Mouse (Mus musculus) heart, embryonic 10.5 days (tissue): ENCODE data around the gene Olfr1442. TPM values are rescaled to one million over a fixed set of nuclear protein-coding genes. Genes with fewer than 3 reads are reported as not detected.
"Not testable (repeated sequence)": the region's sequence is repeated elsewhere in the genome, so short reads cannot be mapped to it uniquely, and the experiment has no call there.

Source experiments
- DNase-seq: peaks from one replicate; pipeline ENCODE4 v3.0.0-alpha.2; 2017; ENCODE audit warnings: low spot score
- H3K27ac ChIP-seq: fragments of 300-500 bp; sonication (generic); 2 replicates; pipeline ENCODE4 v1.5.1; 2016; ENCODE audit warnings: mild to moderate bottlenecking
- H3K27me3 ChIP-seq: fragments of 300-500 bp; sonication (generic); 2 replicates; pipeline ENCODE4 v1.6.1; 2016; ENCODE audit warnings: mild to moderate bottlenecking; ENCODE audit not compliant: poor library complexity, insufficient read depth, severe bottlenecking
- H3K36me3 ChIP-seq: fragments of 300-500 bp; sonication (generic); 2 replicates; pipeline ENCODE4 v1.6.1; 2016; ENCODE audit warnings: mild to moderate bottlenecking, moderate library complexity
- H3K4me1 ChIP-seq: fragments of 300-500 bp; sonication (generic); 2 replicates; pipeline ENCODE4 v1.6.1; 2016; ENCODE audit warnings: mild to moderate bottlenecking
- H3K4me3 ChIP-seq: fragments of 300-500 bp; sonication (generic); 2 replicates; pipeline ENCODE4 v1.5.1; 2016; ENCODE audit warnings: mild to moderate bottlenecking, moderate library complexity
- H3K9me3 ChIP-seq: fragments of 300-500 bp; sonication (generic); 2 replicates; pipeline ENCODE4 v1.6.1; 2016; ENCODE audit warnings: mild to moderate bottlenecking, moderate library complexity
- WGBS: fragments of 180-500 bp; shearing (Covaris S2); methylation state at CpG from one replicate; pipeline ENCODE4 v1.1.7; 2016; 5-methylcytosine and 5-hydroxymethylcytosine counted together
- polyA plus RNA-seq: library from polyadenylated mRNA; unstranded; fragments of >200 nt; fragmentation: Nextera tagmentation; extraction: Ambion mirVana; gene quantifications from 2 replicates; pipeline ENCODE4 v1.2.1, GENCODE M21; 2016

Olfr1442 gene
- not detected in 2 replicates for polyA plus RNA-seq

DNA sequence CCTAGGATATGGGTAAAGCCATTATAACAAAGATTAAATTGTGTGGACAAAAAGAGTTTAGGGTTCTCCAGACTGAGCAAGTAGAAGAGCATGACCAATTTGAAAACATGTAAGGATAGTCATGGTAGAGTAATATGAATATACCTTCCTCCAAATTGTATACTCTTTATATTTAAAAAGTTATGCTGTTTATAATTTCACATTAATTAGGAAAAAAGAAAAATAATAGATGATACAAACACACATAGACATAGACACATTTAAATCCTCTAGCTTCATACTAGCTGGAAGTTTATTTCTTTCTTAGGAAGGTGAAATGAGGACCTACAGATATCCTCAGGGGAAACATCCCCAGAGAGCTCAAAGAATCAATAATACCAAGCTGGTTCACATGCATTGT, at the start of gene Olfr1442:
Gene Olfr1442, plus strand, starts transcription at position 301 of the 400 bp plus-strand sequence.
- no peaks in the 10 kb centered on the region for H3K27me3 ChIP-seq

GRCm38 (mm10) chr19:12633176-12633575, 37.1 kb upstream of the Olfr1442 start, which contains the start of gene Glyat:
Gene Glyat, plus strand, starts transcription at chr19:12633308.
- WGBS: 78% methylated on average over 4 of the region's 4 CpGs
- no peak for DNase-seq
- H3K27me3 ChIP-seq: no peaks in the 10 kb centered on the region
- no peak within 1 kb of the TSS for H3K27ac ChIP-seq
- H3K4me1 ChIP-seq: no peaks in the 10 kb centered on the region
- no peaks in the 10 kb centered on the region for H3K9me3 ChIP-seq
- no peaks in the 10 kb centered on the region for H3K36me3 ChIP-seq
- no peak within 1 kb of the TSS for H3K4me3 ChIP-seq

More for the DNA sequence above, at the start of gene Olfr1442:
- Histone ChIP-seq H3K9me3 (no peaks in the 10 kb centered on the region), H3K36me3 (no peaks in the 10 kb centered on the region), H3K4me3 (no peak within 1 kb of the TSS), H3K27ac (no peak within 1 kb of the TSS), H3K4me1 (no peaks in the 10 kb centered on the region)
- DNase-seq: no peak

DNA sequence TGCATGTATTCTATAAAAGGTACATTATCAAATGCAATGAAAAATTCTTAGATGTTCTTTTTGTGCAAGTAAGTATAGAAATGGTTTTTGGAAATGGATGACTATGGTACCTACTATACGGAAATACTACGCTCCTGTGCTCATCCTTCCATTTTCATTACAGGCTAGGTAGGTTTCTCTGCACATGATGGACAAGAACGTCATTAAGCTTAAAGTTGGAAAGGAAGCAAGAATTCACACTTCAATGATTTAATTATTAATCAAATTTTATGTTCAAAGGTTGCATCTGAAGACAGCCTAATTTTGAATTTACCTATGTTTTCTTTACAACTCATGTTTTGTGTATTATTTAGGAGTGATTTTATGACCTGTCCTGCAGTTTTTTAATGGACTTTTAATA, 36.0 kb upstream of the Olfr1442 start:
- Histone ChIP-seq H3K27ac (no peak overlapping the region), H3K9me3 (no peaks in the 10 kb centered on the region), H3K36me3 (no peaks in the 10 kb centered on the region), H3K4me3 (no peak overlapping the region), H3K4me1 (no peaks in the 10 kb centered on the region), H3K27me3 (no peaks in the 10 kb centered on the region)
- whole genome bisulfite sequencing: 84% methylated on average over 3 of the region's 3 CpGs
- DNase-seq: no peak

DNA sequence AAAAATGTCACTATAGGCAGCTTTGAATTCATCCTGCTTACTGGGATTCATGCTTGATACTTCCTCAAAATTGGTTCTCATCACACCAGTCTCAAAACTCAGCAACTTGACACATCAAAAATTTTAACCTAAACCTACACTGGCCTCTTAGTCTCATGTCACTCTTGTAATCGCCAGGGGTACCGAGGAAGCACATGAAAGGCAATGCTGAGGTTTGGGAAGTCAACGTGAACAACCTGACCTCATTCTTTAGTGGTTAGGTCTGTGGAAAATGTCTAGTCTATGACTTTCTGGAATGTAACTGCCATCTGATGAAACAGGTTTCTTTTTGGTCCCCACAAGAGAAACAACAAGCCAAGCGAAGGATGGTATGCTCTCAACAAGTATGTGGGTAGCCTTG, 35.3 kb upstream of the Olfr1442 start:
- 84% methylated on average over 4 of the region's 4 CpGs for WGBS
- Histone ChIP-seq H3K4me1 (no peaks in the 10 kb centered on the region), H3K4me3 (no peak overlapping the region), H3K27me3 (no peaks in the 10 kb centered on the region), H3K36me3 (no peaks in the 10 kb centered on the region), H3K9me3 (no peaks in the 10 kb centered on the region), H3K27ac (no peak overlapping the region)
- no peak for DNase-seq

GRCm38 (mm10) chr19:12636863-12637262, 33.4 kb upstream of the Olfr1442 start:
- DNase-seq: no peak
- WGBS: 67% methylated on average over 3 of the region's 3 CpGs
- H3K4me1 ChIP-seq: no peaks in the 10 kb centered on the region
- H3K27me3 ChIP-seq: no peaks in the 10 kb centered on the region
- H3K4me3 ChIP-seq: no peak overlapping the region
- H3K9me3 ChIP-seq: no peaks in the 10 kb centered on the region
- no peaks in the 10 kb centered on the region for H3K36me3 ChIP-seq
- H3K27ac ChIP-seq: no peak overlapping the region

DNA sequence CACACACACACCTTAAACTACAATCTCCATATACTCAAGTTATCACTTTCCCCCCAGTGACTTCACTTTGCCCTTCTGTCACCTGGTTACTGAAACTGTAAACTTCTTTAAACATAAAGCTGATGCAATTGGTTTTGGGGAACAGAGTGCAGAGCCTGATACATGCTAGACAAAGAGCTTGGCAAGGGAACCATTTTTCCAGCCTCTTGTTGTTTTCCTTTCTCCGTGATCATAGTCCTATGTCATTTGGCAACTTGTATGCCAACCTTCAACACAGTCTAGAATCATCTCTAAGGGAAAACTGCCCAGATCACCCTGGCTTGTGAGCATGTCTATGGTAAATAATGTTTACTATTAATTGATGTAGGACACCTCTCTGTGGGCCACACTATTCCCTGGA, 32.2 kb upstream of the Olfr1442 start:
- H3K27me3 ChIP-seq: no peaks in the 10 kb centered on the region
- H3K27ac ChIP-seq: no peak overlapping the region
- no peak overlapping the region for H3K4me3 ChIP-seq
- no peak for DNase-seq
- WGBS: 67% methylated on average over 1 of the region's 1 CpGs
- no peaks in the 10 kb centered on the region for H3K4me1 ChIP-seq
- no peaks in the 10 kb centered on the region for H3K9me3 ChIP-seq
- no peaks in the 10 kb centered on the region for H3K36me3 ChIP-seq

GRCm38 (mm10) chr19:12649511-12649910, 20.7 kb upstream of the Olfr1442 start:
- DNase-seq: no peak
- no peaks in the 10 kb centered on the region for H3K36me3 ChIP-seq
- no peaks in the 10 kb centered on the region for H3K9me3 ChIP-seq
- no peak overlapping the region for H3K4me3 ChIP-seq
- no peak overlapping the region for H3K27ac ChIP-seq
- no peaks in the 10 kb centered on the region for H3K27me3 ChIP-seq
- no peaks in the 10 kb centered on the region for H3K4me1 ChIP-seq

DNA sequence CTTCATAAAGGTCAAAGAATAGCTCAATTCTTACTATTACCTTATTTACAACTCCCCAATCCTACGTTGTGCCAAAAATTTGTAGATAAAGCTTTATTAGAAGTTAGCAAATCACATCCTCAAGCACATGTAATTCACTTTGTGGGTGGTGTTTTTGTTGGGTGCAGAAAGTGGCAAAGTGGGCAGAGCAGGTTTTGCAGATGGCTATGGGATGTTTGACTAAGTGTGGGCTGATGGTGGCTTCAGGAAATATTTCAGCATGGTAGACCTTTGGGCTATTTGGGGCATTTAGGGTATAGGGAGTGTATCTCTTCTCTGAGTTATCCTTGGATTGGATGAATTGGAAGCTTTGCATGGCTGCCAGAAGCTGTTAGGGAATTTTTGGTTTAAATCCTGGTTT, 4.1 kb upstream of the Olfr1442 start:
- Histone ChIP-seq H3K27ac (no peak overlapping the region), H3K27me3 (no peaks in the 10 kb centered on the region), H3K9me3 (peaks cover 3% of the 10 kb centered on the region; the same call in 1 of the 2 replicates), H3K36me3 (no peaks in the 10 kb centered on the region), H3K4me1 (no peaks in the 10 kb centered on the region), H3K4me3 (no peak overlapping the region)
- DNase-seq: no peak
- 70% methylated on average over 1 of the region's 1 CpGs for WGBS

DNA sequence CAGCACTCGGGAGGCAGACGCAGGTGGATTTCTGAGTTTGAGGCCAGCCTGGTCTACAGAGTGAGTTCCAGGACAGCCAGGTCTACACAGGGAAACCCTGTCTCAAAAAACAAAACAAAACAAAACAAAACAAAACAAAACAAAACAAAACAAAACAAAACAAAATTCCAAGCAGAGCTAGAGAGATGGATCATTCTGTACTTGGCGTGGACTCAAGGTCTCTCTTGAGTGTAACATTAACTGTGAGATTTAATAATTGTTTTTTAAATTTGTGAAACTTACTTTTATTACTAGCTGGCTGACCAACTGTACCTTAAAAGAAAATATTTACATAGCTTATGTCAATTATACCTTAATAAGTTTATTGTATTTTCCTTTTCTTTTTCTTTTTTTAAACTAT, 1.6 kb upstream of the Olfr1442 start:
- DNase-seq, H3K27me3 ChIP-seq, H3K4me1 ChIP-seq, H3K9me3 ChIP-seq, H3K36me3 ChIP-seq, H3K27ac ChIP-seq, H3K4me3 ChIP-seq: not testable (repeated sequence)
- 89% methylated on average over 3 of the region's 3 CpGs for WGBS

DNA sequence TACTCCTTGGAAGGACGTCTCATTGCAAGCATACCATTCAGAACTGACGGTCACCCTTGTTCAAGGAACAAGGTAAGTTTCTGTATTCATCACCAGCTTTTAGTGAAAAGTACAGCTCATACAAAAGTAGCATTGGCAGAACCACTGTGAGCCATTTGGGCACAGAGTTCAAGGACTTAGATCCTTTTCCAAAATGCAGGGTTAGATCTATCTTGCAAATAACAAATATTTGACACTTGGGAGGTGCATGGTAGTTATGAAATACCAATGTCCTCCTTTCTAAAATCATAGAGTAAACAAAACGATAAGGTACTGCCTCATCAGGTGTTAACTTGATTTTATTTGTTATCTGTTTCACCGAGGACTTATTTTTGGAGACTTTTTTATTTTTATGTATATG, 812 bp downstream of the Olfr1442 start:
- H3K9me3 ChIP-seq: no peaks in the 10 kb centered on the region
- DNase-seq: no peak

DNA sequence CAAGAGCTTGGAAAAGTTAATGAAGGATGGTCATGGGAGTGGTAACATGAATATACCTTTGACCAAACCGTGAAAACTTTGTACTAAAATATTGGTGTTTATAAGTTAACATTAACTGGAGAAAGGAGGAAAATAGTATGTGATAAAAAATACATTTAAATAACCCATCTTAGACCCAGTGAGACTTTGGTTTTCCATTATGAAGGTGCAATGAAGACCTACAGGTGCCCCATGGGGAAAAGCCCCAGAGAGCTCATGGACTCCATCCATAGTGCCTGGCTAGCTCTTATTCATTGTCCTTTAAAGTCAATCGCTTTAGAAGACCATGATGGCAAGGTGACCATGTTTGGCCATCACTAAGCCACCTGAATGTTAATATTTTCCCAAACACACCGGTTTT, 7.6 kb downstream of the Olfr1442 start, which contains the start of gene Olfr1443:
Gene Olfr1443, plus strand, starts transcription at position 301 of the 400 bp plus-strand sequence.
- Histone ChIP-seq H3K27me3 (no peaks in the 10 kb centered on the region), H3K4me1 (no peaks in the 10 kb centered on the region), H3K4me3 (no peak within 1 kb of the TSS), H3K27ac (no peak within 1 kb of the TSS), H3K36me3 (no peaks in the 10 kb centered on the region), H3K9me3 (no peaks in the 10 kb centered on the region)
- no peak for DNase-seq
- 59% methylated on average over 3 of the region's 3 CpGs for WGBS

More for the DNA sequence above, 812 bp downstream of the Olfr1442 start:
- 75% methylated on average over 4 of the region's 4 CpGs for WGBS
- H3K27ac ChIP-seq: no peak overlapping the region
- H3K36me3 ChIP-seq: no peaks in the 10 kb centered on the region
- no peaks in the 10 kb centered on the region for H3K4me1 ChIP-seq
- no peak overlapping the region for H3K4me3 ChIP-seq
- no peaks in the 10 kb centered on the region for H3K27me3 ChIP-seq

DNA sequence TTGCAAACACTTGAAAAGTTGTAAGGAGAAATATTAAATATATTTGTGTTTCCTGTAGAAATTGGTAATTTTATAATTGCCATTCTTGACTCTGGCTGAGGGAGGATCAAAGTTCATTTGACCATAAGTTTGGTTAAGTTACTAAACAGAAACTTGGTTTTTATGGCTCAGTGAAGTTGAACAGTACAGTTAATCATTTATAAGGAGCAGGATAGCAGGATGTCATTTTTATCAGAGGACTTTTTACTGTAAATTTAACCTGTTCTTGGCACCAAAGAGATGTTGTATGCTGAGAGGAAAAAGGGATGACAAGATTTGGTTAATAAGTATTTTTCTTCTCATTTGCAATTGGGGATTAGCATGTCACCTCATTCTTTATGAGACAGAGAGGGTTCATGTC, 14.4 kb downstream of the Olfr1442 start:
- Histone ChIP-seq H3K4me3 (no peak overlapping the region), H3K9me3 (no peaks in the 10 kb centered on the region), H3K27ac (no peak overlapping the region), H3K36me3 (no peaks in the 10 kb centered on the region), H3K27me3 (no peaks in the 10 kb centered on the region), H3K4me1 (no peaks in the 10 kb centered on the region)
- DNase-seq: no peak

GRCm38 (mm10) chr19:12685231-12685630, 15.0 kb downstream of the Olfr1442 start:
- Histone ChIP-seq H3K4me3 (no peak overlapping the region), H3K36me3 (no peaks in the 10 kb centered on the region), H3K9me3 (no peaks in the 10 kb centered on the region), H3K27ac (no peak overlapping the region), H3K27me3 (no peaks in the 10 kb centered on the region), H3K4me1 (no peaks in the 10 kb centered on the region)
- DNase-seq: no peak

DNA sequence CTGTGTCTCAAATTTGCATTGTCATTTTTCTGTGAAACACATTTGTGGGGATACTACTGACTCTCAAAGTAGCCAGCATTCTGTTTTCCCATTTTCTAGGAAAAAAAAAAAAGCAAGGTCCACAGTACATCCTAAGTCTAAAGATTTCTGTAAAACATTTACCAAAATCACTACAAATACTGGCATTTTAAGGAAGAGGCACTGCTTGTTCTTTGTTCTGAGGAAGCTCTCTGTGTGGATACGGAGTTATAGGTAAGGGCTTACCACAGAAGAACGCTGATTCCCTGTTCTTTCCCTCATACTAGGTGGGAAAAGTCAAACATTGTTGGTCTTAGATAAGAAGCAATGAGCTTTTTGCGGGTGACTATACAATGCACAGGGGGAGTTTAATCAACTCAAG, 25.4 kb downstream of the Olfr1442 start, which contains the start of gene Keg1:
Gene Keg1, plus strand, starts transcription at position 197 of the 400 bp plus-strand sequence.
- H3K27ac ChIP-seq: no peak within 1 kb of the TSS
- H3K4me1 ChIP-seq: no peaks in the 10 kb centered on the region
- no peak for DNase-seq
- H3K27me3 ChIP-seq: no peaks in the 10 kb centered on the region
- H3K9me3 ChIP-seq: no peaks in the 10 kb centered on the region
- H3K36me3 ChIP-seq: no peaks in the 10 kb centered on the region
- no peak within 1 kb of the TSS for H3K4me3 ChIP-seq
- 69% methylated on average over 3 of the region's 3 CpGs for WGBS
